Mouse (Mus musculus): ENCODE measurements at regions not wholly inside any gene's neighbourhood (a gene's known extent, or its start where the extent isn't known, plus 50 kb on each side); places are given as distances from the start of the nearest gene placed in this dataset.

DNA sequence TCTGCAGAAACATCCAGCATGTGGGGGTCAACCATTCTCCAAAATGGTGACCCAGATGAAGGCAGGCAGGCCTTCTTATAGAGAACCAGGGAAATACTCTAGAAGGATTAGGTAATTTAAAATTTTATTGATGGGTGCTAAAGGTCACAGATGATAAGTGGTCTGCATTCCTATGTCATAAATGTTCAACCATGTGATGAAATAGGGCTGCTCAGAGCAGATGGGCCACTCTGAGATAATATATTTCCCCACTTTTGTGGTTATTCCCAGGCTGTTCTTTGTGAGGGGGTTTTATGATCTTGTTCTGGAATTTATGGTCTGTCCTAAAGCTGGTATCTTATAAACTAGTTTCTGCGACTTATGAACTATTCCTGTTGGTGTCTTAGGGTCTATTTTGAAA lies 586.4 kb upstream of the Slc39a10 start:
- Histone ChIP-seq H3K27ac (no peak overlapping the region), H3K9me3 (ENCODE audit: control insufficient read depth, low read length) (no peaks in the 10 kb centered on the region), H3K4me1 (replicated peaks; ENCODE audit: control insufficient read depth in 2 of 2, insufficient read depth in 2 of 2, low read length in 1 of 2) (no peaks in the 10 kb centered on the region), H3K36me3 (replicated peaks; ENCODE audit: control insufficient read depth, insufficient read depth, low read depth) (no peaks in the 10 kb centered on the region), H3K9ac (replicated peaks) (no peak overlapping the region), H3K4me3 (ENCODE audit: insufficient read depth in 1 of 2, low read depth in 2 of 2, low read length in 2 of 2) (no peak overlapping the region), H3K27me3 (ENCODE audit: control insufficient read depth, insufficient read depth, low read length) (no peaks in the 10 kb centered on the region), H3K4me2 (ENCODE audit: low read depth) (no peak overlapping the region)
- 50% methylated on average over 1 of the region's 1 CpGs for WGBS (ENCODE audit: insufficient replicate concordance)
- ATAC-seq (ENCODE audit: insufficient read depth) (no peak), DNase-seq (ENCODE audit: low read depth in 3 of 3, low spot score in 3 of 3) (no peak)
- TF ChIP-seq EP300 (IDR thresholded peaks at IDR 0.05; ENCODE audit: low read depth) = no peak
- no peak for TF ChIP-seq CTCF (IDR thresholded peaks at IDR 0.05; ENCODE audit: low read depth)

DNA sequence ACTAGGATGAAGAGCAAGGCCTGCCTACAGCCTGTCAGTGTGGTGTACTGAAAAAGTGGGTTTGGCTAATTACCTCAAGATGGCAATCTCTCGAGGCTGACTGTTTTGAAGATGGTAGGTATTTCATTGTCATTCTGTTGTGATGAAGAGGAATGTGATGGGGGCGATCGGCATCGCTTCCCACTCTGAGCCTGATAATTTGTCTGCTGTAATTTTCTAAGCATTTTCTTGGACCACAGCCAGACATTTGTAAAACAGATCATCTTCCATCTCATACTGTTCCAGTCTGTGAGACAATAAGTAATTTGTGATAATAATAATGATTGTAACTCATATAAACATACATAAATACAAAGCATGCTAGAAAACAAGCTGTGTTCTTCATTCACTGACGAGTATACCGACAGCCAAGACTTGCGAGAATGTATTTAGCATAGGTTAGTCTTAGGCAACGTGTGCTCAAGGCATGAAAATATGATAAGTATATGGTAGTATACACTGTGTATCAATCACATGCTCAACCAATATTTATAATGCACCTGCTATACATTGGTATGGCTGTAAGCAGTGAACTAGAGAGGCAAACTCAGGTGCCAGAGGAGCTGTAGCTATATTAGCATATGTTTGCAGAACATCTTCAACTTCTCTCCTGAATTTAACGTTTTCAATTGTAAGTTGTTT lies 574.1 kb upstream of the Slc39a10 start:
- H3K9ac ChIP-seq (replicated peaks) = no peak overlapping the region
- H3K27ac ChIP-seq = no peak overlapping the region
- TF ChIP-seq CTCF (IDR thresholded peaks at IDR 0.05; ENCODE audit: low read depth) = no peak
- no peak for TF ChIP-seq EP300 (IDR thresholded peaks at IDR 0.05; ENCODE audit: low read depth)

DNA sequence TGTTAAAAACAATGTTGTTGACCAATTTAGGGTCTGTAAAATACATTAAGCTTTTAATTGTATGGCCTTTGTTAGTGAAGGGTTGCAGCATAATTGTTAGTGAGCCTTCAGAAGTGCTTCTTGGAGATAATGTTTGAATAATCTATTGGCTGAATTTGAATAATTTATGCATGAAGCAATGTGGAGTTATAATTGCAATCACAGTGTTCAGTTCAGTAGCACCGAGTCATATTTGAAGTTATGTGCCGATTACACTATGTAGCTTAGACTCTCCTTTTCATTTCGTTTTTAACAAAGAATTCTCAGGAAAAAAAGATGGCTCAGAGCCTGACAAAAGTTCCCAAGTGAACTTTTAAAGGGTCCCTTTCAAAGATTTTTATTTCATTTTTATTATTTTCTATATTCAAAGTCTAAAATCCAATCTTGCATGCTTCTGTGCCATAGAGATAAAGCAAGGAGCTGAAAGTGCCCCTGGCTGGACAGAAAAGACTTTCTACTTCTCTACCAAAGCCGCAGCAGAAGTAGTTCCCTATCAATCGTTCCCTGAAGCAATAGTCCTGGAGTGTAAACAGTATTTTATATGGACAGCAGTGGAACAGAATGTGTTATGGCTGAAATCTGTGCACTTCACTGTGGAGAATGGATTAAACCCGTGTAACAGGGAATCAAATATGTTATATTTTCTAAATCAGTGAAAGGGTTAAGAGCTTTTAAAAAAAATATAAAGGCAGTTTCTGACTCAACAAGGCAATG lies 556.3 kb upstream of the Slc39a10 start:
- H3K9ac ChIP-seq (replicated peaks) = no peak overlapping the region
- no peak overlapping the region for H3K4me3 ChIP-seq (ENCODE audit: insufficient read depth in 1 of 2, low read depth in 2 of 2, low read length in 2 of 2)
- no peaks in the 10 kb centered on the region for H3K27me3 ChIP-seq (ENCODE audit: control insufficient read depth, insufficient read depth, low read length)
- no peaks in the 10 kb centered on the region for H3K36me3 ChIP-seq (replicated peaks; ENCODE audit: control insufficient read depth, insufficient read depth, low read depth)
- no peaks in the 10 kb centered on the region for H3K4me1 ChIP-seq (replicated peaks; ENCODE audit: control insufficient read depth in 2 of 2, insufficient read depth in 2 of 2, low read length in 1 of 2)
- no peak overlapping the region for H3K27ac ChIP-seq
- H3K9me3 ChIP-seq (ENCODE audit: control insufficient read depth, low read length) = no peaks in the 10 kb centered on the region
- H3K4me2 ChIP-seq (ENCODE audit: low read depth) = no peak overlapping the region
- DNase-seq (ENCODE audit: low read depth in 3 of 3, low spot score in 3 of 3) (no peak), ATAC-seq (ENCODE audit: insufficient read depth) (no peak)
- TF ChIP-seq EP300 (IDR thresholded peaks at IDR 0.05; ENCODE audit: low read depth) = no peak
- TF ChIP-seq CTCF (IDR thresholded peaks at IDR 0.05; ENCODE audit: low read depth) = no peak
- 48% methylated on average over 6 of the region's 6 CpGs for WGBS (ENCODE audit: insufficient replicate concordance)

More for the DNA sequence above, 574.1 kb upstream of the Slc39a10 start:
- Histone ChIP-seq H3K4me2 (ENCODE audit: low read depth) (no peak overlapping the region), H3K27me3 (ENCODE audit: control insufficient read depth, insufficient read depth, low read length) (no peaks in the 10 kb centered on the region), H3K4me1 (replicated peaks; ENCODE audit: control insufficient read depth in 2 of 2, insufficient read depth in 2 of 2, low read length in 1 of 2) (no peaks in the 10 kb centered on the region), H3K9me3 (ENCODE audit: control insufficient read depth, low read length) (no peaks in the 10 kb centered on the region), H3K4me3 (ENCODE audit: insufficient read depth in 1 of 2, low read depth in 2 of 2, low read length in 2 of 2) (no peak overlapping the region), H3K36me3 (replicated peaks; ENCODE audit: control insufficient read depth, insufficient read depth, low read depth) (no peaks in the 10 kb centered on the region)
- no peak for ATAC-seq (ENCODE audit: insufficient read depth)
- no peak for DNase-seq (ENCODE audit: low read depth in 3 of 3, low spot score in 3 of 3)
- 64% methylated on average over 9 of the region's 9 CpGs for WGBS (ENCODE audit: insufficient replicate concordance)

DNA sequence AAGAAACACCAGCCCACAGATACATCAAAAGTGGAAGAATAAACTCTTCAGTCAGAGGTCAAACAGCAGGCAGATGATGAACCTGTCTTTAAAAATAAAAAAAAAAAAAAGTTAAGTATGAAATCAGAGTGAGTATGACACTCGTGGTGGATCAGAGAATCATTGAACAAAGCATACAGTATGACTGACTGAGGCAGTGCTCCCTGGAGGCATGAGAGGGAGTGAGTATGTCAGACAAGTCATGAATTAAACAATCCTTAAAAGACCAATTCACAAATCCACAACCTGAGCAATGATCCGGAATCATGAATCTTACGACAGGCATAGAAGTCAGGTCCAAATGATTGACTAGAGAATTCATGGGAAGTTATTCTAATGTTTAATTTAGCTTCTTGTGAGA lies 555.4 kb upstream of the Slc39a10 start:
- DNase-seq (ENCODE audit: low read depth in 3 of 3, low spot score in 3 of 3) (no peak), ATAC-seq (ENCODE audit: insufficient read depth) (no peak)
- no peaks in the 10 kb centered on the region for H3K4me1 ChIP-seq (replicated peaks; ENCODE audit: control insufficient read depth in 2 of 2, insufficient read depth in 2 of 2, low read length in 1 of 2)
- 72% methylated on average over 3 of the region's 3 CpGs for WGBS (ENCODE audit: insufficient replicate concordance)
- H3K9ac ChIP-seq (replicated peaks) = no peak overlapping the region
- H3K4me3 ChIP-seq (ENCODE audit: insufficient read depth in 1 of 2, low read depth in 2 of 2, low read length in 2 of 2) = no peak overlapping the region
- no peak overlapping the region for H3K4me2 ChIP-seq (ENCODE audit: low read depth)
- no peaks in the 10 kb centered on the region for H3K9me3 ChIP-seq (ENCODE audit: control insufficient read depth, low read length)
- H3K27me3 ChIP-seq (ENCODE audit: control insufficient read depth, insufficient read depth, low read length) = no peaks in the 10 kb centered on the region
- TF ChIP-seq EP300 (IDR thresholded peaks at IDR 0.05; ENCODE audit: low read depth) = no peak
- no peak for TF ChIP-seq CTCF (IDR thresholded peaks at IDR 0.05; ENCODE audit: low read depth)
- H3K36me3 ChIP-seq (replicated peaks; ENCODE audit: control insufficient read depth, insufficient read depth, low read depth) = no peaks in the 10 kb centered on the region
- no peak overlapping the region for H3K27ac ChIP-seq

DNA sequence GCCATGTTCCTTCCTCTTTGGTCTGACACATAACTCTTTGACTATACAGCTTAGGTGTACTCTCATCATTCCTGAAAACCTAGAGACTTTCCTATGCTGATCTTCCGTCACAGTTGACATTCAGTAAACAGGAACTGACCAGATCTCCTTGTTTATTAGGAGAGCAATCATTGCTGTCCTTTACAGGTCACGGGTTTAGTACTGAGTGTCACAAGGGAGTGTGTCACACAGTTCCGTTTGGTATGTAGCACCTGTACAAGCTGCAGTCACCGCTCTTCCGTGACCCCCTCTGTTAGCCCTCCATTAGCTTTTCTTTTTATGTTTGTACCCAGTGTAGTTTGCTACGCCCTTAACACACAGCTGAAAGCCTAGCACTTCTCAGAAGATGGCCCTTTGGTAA lies 553.4 kb upstream of the Slc39a10 start:
- no peaks in the 10 kb centered on the region for H3K27me3 ChIP-seq (ENCODE audit: control insufficient read depth, insufficient read depth, low read length)

More for the DNA sequence above, 553.4 kb upstream of the Slc39a10 start:
- 37% methylated on average over 6 of the region's 6 CpGs for WGBS (ENCODE audit: insufficient replicate concordance)
- Histone ChIP-seq H3K27ac (no peak overlapping the region), H3K36me3 (replicated peaks; ENCODE audit: control insufficient read depth, insufficient read depth, low read depth) (no peaks in the 10 kb centered on the region), H3K4me3 (ENCODE audit: insufficient read depth in 1 of 2, low read depth in 2 of 2, low read length in 2 of 2) (no peak overlapping the region), H3K4me1 (replicated peaks; ENCODE audit: control insufficient read depth in 2 of 2, insufficient read depth in 2 of 2, low read length in 1 of 2) (no peaks in the 10 kb centered on the region), H3K9ac (replicated peaks) (no peak overlapping the region), H3K9me3 (ENCODE audit: control insufficient read depth, low read length) (no peaks in the 10 kb centered on the region), H3K4me2 (ENCODE audit: low read depth) (no peak overlapping the region)
- TF ChIP-seq CTCF (IDR thresholded peaks at IDR 0.05; ENCODE audit: low read depth) (no peak), EP300 (IDR thresholded peaks at IDR 0.05; ENCODE audit: low read depth) (no peak)
- no peak for DNase-seq (ENCODE audit: low read depth in 3 of 3, low spot score in 3 of 3)
- ATAC-seq (ENCODE audit: insufficient read depth) = no peak

Data from liver, embryonic 14.5 days (tissue).